8 mouse cellular contexts compared by ENCODE assay signal in genomic region chr5:142367085-142368081, GRCm38 (mm10). TPM values are rescaled to one million over a fixed set of nuclear protein-coding genes. Genes with fewer than 3 reads are reported as not detected.
DNase-seq lines count a peak whose midpoint lies in the region; ATAC-seq and TF ChIP-seq lines count a peak whose summit lies in the region.

No protein-coding gene starts in this region.

- H3K4me2 ChIP-seq in embryonic facial prominence, embryonic 13.5 days = peak overlapping the region; percentile 73
- H3K4me2 ChIP-seq in limb, embryonic 12.5 days = peak overlapping the region; percentile 76
- H3K4me2 ChIP-seq in midbrain, embryonic 15.5 days = peak overlapping the region; percentile 59

- H3K27ac ChIP-seq in embryonic facial prominence, embryonic 13.5 days = peak overlapping the region; percentile 82
- peak overlapping the region; percentile 74 for H3K27ac ChIP-seq in kidney, adult 2 months (ENCODE audit: insufficient read depth, low read depth, low read length)
- H3K27ac ChIP-seq in limb, embryonic 12.5 days = peak overlapping the region; percentile 87
- peak overlapping the region; percentile 79 for H3K27ac ChIP-seq in midbrain, embryonic 15.5 days
- peak overlapping the region; percentile 95 for H3K27ac ChIP-seq in spleen, adult 2 months (ENCODE audit: insufficient read depth, low read length)

- peak; percentile 87 for ATAC-seq in embryonic facial prominence, embryonic 13.5 days (ENCODE audit: insufficient number of reproducible peaks, insufficient read depth, low FRiP score, low TSS enrichment, low read depth)
- ATAC-seq in limb, embryonic 12.5 days (ENCODE audit: insufficient number of reproducible peaks, insufficient read depth, low FRiP score, low TSS enrichment, low read depth) = peak; percentile 87
- ATAC-seq in midbrain, embryonic 15.5 days (replicated peaks) = peak; percentile 92

- H3K9me3 ChIP-seq in embryonic facial prominence, embryonic 13.5 days = no peaks in the 10 kb centered on the region
- 0 out of 2 replicates have a peak, but pooled peaks cover 4% of the 10 kb centered on the region for H3K9me3 ChIP-seq in limb, embryonic 12.5 days
- no peaks in the 10 kb centered on the region for H3K9me3 ChIP-seq in midbrain, embryonic 15.5 days

- H3K9ac ChIP-seq in embryonic facial prominence, embryonic 13.5 days = peak overlapping the region; percentile 78
- peak overlapping the region; percentile 69 for H3K9ac ChIP-seq in limb, embryonic 12.5 days (replicated peaks)
- H3K9ac ChIP-seq in midbrain, embryonic 15.5 days = peak overlapping the region; percentile 68

- H3K27me3 ChIP-seq in embryonic facial prominence, embryonic 13.5 days = no peaks in the 10 kb centered on the region
- no peaks in the 10 kb centered on the region for H3K27me3 ChIP-seq in kidney, adult 2 months (replicated peaks; ENCODE audit: control insufficient read depth, insufficient read depth, low read length)
- H3K27me3 ChIP-seq in limb, embryonic 12.5 days = no peaks in the 10 kb centered on the region
- no peaks in the 10 kb centered on the region for H3K27me3 ChIP-seq in midbrain, embryonic 15.5 days (replicated peaks)
- no peaks in the 10 kb centered on the region for H3K27me3 ChIP-seq in spleen, adult 2 months (ENCODE audit: control insufficient read depth, insufficient read depth, low read length)

- peak overlapping the region; percentile 61 for H3K4me3 ChIP-seq in embryonic facial prominence, embryonic 13.5 days
- H3K4me3 ChIP-seq in kidney, adult 2 months (ENCODE audit: insufficient read depth, low read depth, low read length) = peak overlapping the region; percentile 92
- peak overlapping the region; percentile 63 for H3K4me3 ChIP-seq in limb, embryonic 12.5 days (replicated peaks)
- peak overlapping the region; percentile 63 for H3K4me3 ChIP-seq in midbrain, embryonic 15.5 days
- H3K4me3 ChIP-seq in spleen, adult 2 months (ENCODE audit: extremely low read depth, insufficient read depth, insufficient read length) = peak overlapping the region; percentile 70

- TF ChIP-seq POLR2A in kidney, adult 2 months (IDR thresholded peaks at IDR 0.05; ENCODE audit: low read depth, low read length) = peak; percentile 79
- peak; percentile 89 for TF ChIP-seq POLR2A in spleen, adult 2 months (IDR thresholded peaks at IDR 0.05; ENCODE audit: low read depth, low read length)

- WGBS in embryonic facial prominence, embryonic 13.5 days = under 1% methylated on average over 83 of the region's 83 CpGs
- under 1% methylated on average over 83 of the region's 83 CpGs for WGBS in kidney, adult 2 months
- under 1% methylated on average over 83 of the region's 83 CpGs for WGBS in limb, embryonic 12.5 days
- under 1% methylated on average over 82 of the region's 83 CpGs for WGBS in midbrain, embryonic 15.5 days
- under 1% methylated on average over 83 of the region's 83 CpGs for WGBS in spleen, adult 2 months

- H3K36me3 ChIP-seq in embryonic facial prominence, embryonic 13.5 days = no peaks in the 10 kb centered on the region
- no peaks in the 10 kb centered on the region for H3K36me3 ChIP-seq in kidney, adult 2 months (ENCODE audit: control insufficient read depth, insufficient read depth, low read length)
- H3K36me3 ChIP-seq in limb, embryonic 12.5 days = no peaks in the 10 kb centered on the region
- no peaks in the 10 kb centered on the region for H3K36me3 ChIP-seq in midbrain, embryonic 15.5 days (replicated peaks)
- no peaks in the 10 kb centered on the region for H3K36me3 ChIP-seq in spleen, adult 2 months (ENCODE audit: control insufficient read depth, insufficient read depth, low read length)

- DNase-seq in 3134 (ENCODE audit: extremely low read depth, insufficient read length, low spot score) = peak; percentile 98
- DNase-seq in adrenal gland, postnatal 36 days = peak; percentile 98
- peak; percentile 98 to 100 for DNase-seq in heart, adult 18-20 months
- DNase-seq in kidney, adult 2 months = peak; percentile 99
- peak; percentile 91 to 95 for DNase-seq in spleen, adult 2 months (ENCODE audit: low read depth in 1 of 2, low spot score in 2 of 2)

- TF ChIP-seq CTCF in kidney, adult 2 months (conservative IDR thresholded peaks at IDR 0.05; ENCODE audit: insufficient read depth, insufficient read length, low read depth, low read length) = peak; percentile 75
- TF ChIP-seq CTCF in spleen, adult 2 months (IDR thresholded peaks at IDR 0.05; ENCODE audit: extremely low read depth, insufficient read depth, insufficient read length, insufficient replicate concordance) = peak; percentile 85

- H3K4me1 ChIP-seq in embryonic facial prominence, embryonic 13.5 days = peaks cover 39% of the 10 kb centered on the region
- H3K4me1 ChIP-seq in kidney, adult 2 months (ENCODE audit: control insufficient read depth, insufficient read depth, low read length) = peaks cover 4% of the 10 kb centered on the region; the same call in 1 of the 2 replicates
- peaks cover 27% of the 10 kb centered on the region for H3K4me1 ChIP-seq in limb, embryonic 12.5 days (replicated peaks)
- peaks cover 33% of the 10 kb centered on the region for H3K4me1 ChIP-seq in midbrain, embryonic 15.5 days
- H3K4me1 ChIP-seq in spleen, adult 2 months (ENCODE audit: control insufficient read depth, insufficient read depth, insufficient read length) = peaks cover 14% of the 10 kb centered on the region; the same call in 1 of the 2 replicates

RNA-seq across cellular contexts. Expression of gene Foxk1, which starts 33.9 kb away (rescaled TPM):
- 10 to 100 TPM; 21.3 to 22.3 TPM for total RNA-seq in adrenal gland, postnatal 36 days (2021)
- 5.0 and 6.3 TPM in 2 replicates for polyA plus RNA-seq in embryonic facial prominence, embryonic 13.5 days (2015; fragmentation: Nextera tagmentation; extraction: Ambion mirVana)
- 10 to 100 TPM; 15.7 to 15.9 TPM for total RNA-seq in heart, adult 18-20 months (2021)
- 11.6 and 12.4 TPM in 2 replicates for polyA plus RNA-seq in kidney, adult 2 months (2012; rRNA removed)
- 6.4 and 7.0 TPM in 2 replicates for polyA plus RNA-seq in limb, embryonic 12.5 days (2016; fragmentation: Nextera tagmentation; extraction: Ambion mirVana)
- polyA plus RNA-seq in midbrain, embryonic 15.5 days (2015; fragmentation: Nextera tagmentation; extraction: Ambion mirVana) = 6.9 and 8.1 TPM in 2 replicates
- polyA plus RNA-seq in spleen, adult 2 months (2012; rRNA removed) = 39.2 and 133 TPM in 2 replicates

Comparison
In these comparisons a context has a peak if more than half of its experiments do, and no peak if none do; other contexts are left out.
1. Peak in every context shown above with its lines: DNase-seq, ATAC-seq, H3K4me3 ChIP-seq and H3K27ac ChIP-seq.